Mouse (Mus musculus) inflammation-experienced regulatory T-cells (primary cell): ENCODE measurements around the gene Cdkl5. TPM values are rescaled to one million over a fixed set of nuclear protein-coding genes. Genes with fewer than 3 reads are reported as not detected.

Experiments
- polyA plus RNA-seq, 2 experiments: library from polyadenylated mRNA; unstranded; fragments of 100-300 nt; shearing (Covaris generic); gene quantifications; one replicate each; pipeline ENCODE4 v1.2.1; 2017

The Cdkl5 gene
- polyA plus RNA-seq = 1 to 10 TPM in 1 of 2 experiments, under 1 TPM in 1; 0.46 to 3.1 TPM

GRCm38 (mm10) chrX:160994543-160995121, at the start of gene Cdkl5:
TSS of gene Cdkl5 (minus strand) at chrX:160994704.

GRCm38 (mm10) chrX:160906952-160907351, 87.6 kb downstream of the Cdkl5 start, which contains the start of gene Gja6:
TSS of gene Gja6 (minus strand) at chrX:160907052.

GRCm38 (mm10) chrX:160767713-160768112, 226.8 kb downstream of the Cdkl5 start, which contains the start of gene Rs1:
TSS of gene Rs1 (plus strand) at chrX:160768013.

GRCm38 (mm10) chrX:160735650-160736049, 258.9 kb downstream of the Cdkl5 start, which contains the start of gene Ppef1:
TSS of gene Ppef1 (minus strand) at chrX:160735765.

Other genes starting within 250 kb of the Cdkl5 start
- under 1 TPM; 0.04 to 0.27 TPM for gene Rs1, start 226.7 kb downstream of the Cdkl5 start, polyA plus RNA-seq
- under 1 TPM in 1 of 2 experiments, not detected in 1; 0.13 TPM for gene Gja6, start 87.7 kb downstream of the Cdkl5 start, polyA plus RNA-seq
- under 1 TPM in 1 of 2 experiments, not detected in 1; 0.32 TPM for gene Scml2, start 122.5 kb upstream of the Cdkl5 start, polyA plus RNA-seq